Comparison of ENCODE assay signal across 23 mouse cellular contexts in genomic region chr6:128504743-128505142, GRCm38 (mm10). TPM values are rescaled to one million over a fixed set of nuclear protein-coding genes. Genes with fewer than 3 reads are reported as not detected.
"Had no signal": no experiment of that assay in that cellular context is flagged by ENCODE, and none has a peak within 500 bp of the region (broad histone marks: within the 10 kb centered on the region; RNA-seq: fewer than 3 reads in every experiment).

No protein-coding gene starts in this region.

- H3K9ac ChIP-seq: liver, embryonic 15.5 days; liver, postnatal 0 days; lung, embryonic 15.5 days; midbrain, embryonic 13.5 days; midbrain, embryonic 15.5 days; neural tube, embryonic 12.5 days; stomach, embryonic 15.5 days had no signal

- H3K36me3 ChIP-seq: lung, embryonic 15.5 days; midbrain, embryonic 13.5 days; midbrain, embryonic 15.5 days; neural tube, embryonic 12.5 days; stomach, embryonic 15.5 days had no signal

- ATAC-seq: liver, postnatal 0 days; lung, postnatal 0 days; midbrain, embryonic 13.5 days; midbrain, embryonic 15.5 days had no signal

- DNase-seq: liver, postnatal 0 days; lung, adult 2 months; lung, postnatal 14 days; lung, postnatal 36 days; right cerebral cortex, postnatal 14 days; thymus, adult 2 months; thymus, postnatal 25 days; thymus, postnatal 4 days had no signal

- H3K4me3 ChIP-seq: liver, embryonic 15.5 days; lung, embryonic 15.5 days; megakaryocyte, embryonic 14.5 days; midbrain, embryonic 13.5 days; midbrain, embryonic 15.5 days; neural tube, embryonic 12.5 days; stomach, embryonic 15.5 days had no signal

- H3K27me3 ChIP-seq: liver, embryonic 15.5 days; lung, embryonic 15.5 days; megakaryocyte, embryonic 14.5 days; midbrain, embryonic 13.5 days; midbrain, embryonic 15.5 days; neural tube, embryonic 12.5 days; stomach, embryonic 15.5 days had no signal

- H3K27ac ChIP-seq: liver, embryonic 15.5 days; lung, embryonic 15.5 days; macrophage; midbrain, embryonic 13.5 days; midbrain, embryonic 15.5 days; neural tube, embryonic 12.5 days; stomach, embryonic 15.5 days; stomach, postnatal 0 days had no signal

- H3K4me1 ChIP-seq: liver, embryonic 15.5 days; lung, embryonic 15.5 days; megakaryocyte, embryonic 14.5 days; midbrain, embryonic 13.5 days; midbrain, embryonic 15.5 days; neural tube, embryonic 12.5 days; stomach, embryonic 15.5 days had no signal

- H3K4me2 ChIP-seq: liver, embryonic 15.5 days; lung, embryonic 15.5 days; midbrain, embryonic 11.5 days; midbrain, embryonic 13.5 days; midbrain, embryonic 15.5 days; neural tube, embryonic 12.5 days; stomach, embryonic 15.5 days had no signal

- H3K9me3 ChIP-seq: liver, embryonic 15.5 days; lung, embryonic 15.5 days; megakaryocyte, embryonic 14.5 days; midbrain, embryonic 13.5 days; midbrain, embryonic 15.5 days; neural tube, embryonic 12.5 days; stomach, embryonic 15.5 days had no signal

RNA-seq across cellular contexts. Expression of gene Pzp, which starts 21.8 kb away (rescaled TPM):
- total RNA-seq: megakaryocyte progenitor cell, adult 5-6 weeks; midbrain, postnatal 0 days; monocyte, adult 5-6 weeks had no signal
- polyA plus RNA-seq: macrophage; midbrain, embryonic 11.5 days; midbrain, embryonic 13.5 days; midbrain, embryonic 15.5 days; midbrain, postnatal 0 days; neural tube, embryonic 12.5 days; urinary bladder, adult 2 months had no signal
